Mouse (Mus musculus): ENCODE measurements around the gene A630095N17Rik. TPM values are rescaled to one million over a fixed set of nuclear protein-coding genes. Genes with fewer than 3 reads are reported as not detected.

The A630095N17Rik gene
- total and polyA plus RNA-seq, 3 experiments = 0.30 to 0.74 (median 0.74) TPM

DNA sequence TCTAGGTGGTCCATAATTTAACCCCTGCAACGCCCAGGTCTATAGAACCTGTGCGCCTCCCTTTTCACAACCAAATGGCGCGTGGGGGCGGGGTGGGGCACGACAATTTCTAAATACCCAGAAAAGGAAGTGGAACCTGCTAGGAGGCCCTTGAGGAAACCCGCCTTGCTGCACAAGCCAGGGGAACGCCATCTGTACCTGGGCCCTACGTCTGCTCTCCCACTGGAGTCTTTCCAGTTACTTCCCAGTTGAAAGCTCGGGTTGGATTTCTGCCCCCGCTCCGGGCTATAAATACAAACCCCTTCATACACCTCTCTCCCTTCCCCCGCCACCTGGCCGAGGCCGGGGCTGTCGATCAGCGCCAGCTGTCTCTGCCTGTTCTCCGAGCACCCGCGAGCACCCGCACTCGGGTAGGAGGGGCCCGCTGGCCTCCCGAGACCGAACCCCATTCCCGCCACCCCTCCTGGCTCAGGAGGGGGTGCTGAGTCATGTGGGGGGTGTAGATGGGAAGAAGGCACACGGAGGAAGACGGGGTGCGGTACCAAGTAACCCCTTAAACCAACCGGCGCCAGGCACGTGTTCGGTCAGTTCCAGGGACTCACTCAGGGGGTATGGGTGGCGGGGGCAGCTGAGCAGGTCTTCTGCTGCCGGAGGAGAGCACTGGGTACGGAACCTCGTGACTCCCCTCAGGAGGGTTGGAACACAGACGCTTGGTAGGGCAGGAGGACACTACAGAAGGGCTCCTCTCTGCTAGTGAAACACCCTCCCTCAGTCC is 13.5 kb downstream of the A630095N17Rik start (continued):
- TF ChIP-seq ZKSCAN1 (IDR thresholded peaks at IDR 0.05; ENCODE audit: borderline replicate concordance, low read depth, low read length) (no peak), ELF1 (IDR thresholded peaks at IDR 0.05; ENCODE audit: low read depth, low read length) (peak; percentile 72), SIN3A (IDR thresholded peaks at IDR 0.05; ENCODE audit: low read length) (peak; percentile 88), CHD2 (IDR thresholded peaks at IDR 0.05; ENCODE audit: low read length) (peak; percentile 79)

DNA sequence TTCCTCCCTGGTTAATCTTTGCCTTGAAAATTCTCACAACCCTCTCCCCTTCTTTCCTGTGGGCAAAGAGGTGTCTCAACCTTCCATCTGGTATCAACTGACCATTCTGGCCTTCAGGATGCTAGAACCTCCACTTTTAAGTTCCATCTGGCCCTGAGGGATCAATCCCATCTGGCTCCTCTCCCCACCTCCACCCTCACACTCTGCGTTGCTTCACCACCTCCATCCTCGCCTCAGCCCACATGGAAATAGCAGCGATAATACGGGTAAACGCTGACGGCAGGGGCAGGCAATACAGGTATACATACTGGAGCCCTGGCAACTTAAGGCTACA is 14.0 kb downstream of the A630095N17Rik start:
- Histone ChIP-seq H3K27ac (ENCODE audit: insufficient read depth, low read depth) (peak overlapping the region; percentile 63), H3K79me2 (replicated peaks; ENCODE audit: control insufficient read depth, extremely low read depth, insufficient read depth, poor library complexity, severe bottlenecking) (peaks cover 35% of the 10 kb centered on the region), H3K4me3 (replicated peaks in 1 of 3; ENCODE audit: low read depth in 2 of 3, low read length in 2 of 3, poor library complexity in 1 of 3) (peak overlapping the region; percentile 74 to 94 (median 88)), H3K9ac (ENCODE audit: insufficient read depth, low read depth) (peak overlapping the region; percentile 88), H3K9me3 (replicated peaks; ENCODE audit: low read length) (peaks cover 2% of the 10 kb centered on the region), H3K4me1 (ENCODE audit: control insufficient read depth in 1 of 2, insufficient read depth in 2 of 2) (peaks cover 22 to 65% of the 10 kb centered on the region in 2 experiments), H3K27me3 (replicated peaks) (no peaks in the 10 kb centered on the region), H3K36me3 (replicated peaks in 1 of 2; ENCODE audit: control insufficient read depth in 1 of 2, insufficient read depth in 1 of 2, low read length in 1 of 2) (peaks cover 36 to 48% of the 10 kb centered on the region in 2 experiments), H3K4me2 (ENCODE audit: insufficient read depth, low read depth, poor library complexity, severe bottlenecking) (peak overlapping the region; percentile 86)
- in situ Hi-C loops (cut with MboI; ENCODE audit: low pct_ligation_motif_present, low pct_unique_long_range_greater_than_20kb, low sequenced_read_pairs) = no loop called here
- no peak for DNase-seq (ENCODE audit: extremely low read depth)
- TF ChIP-seq RCOR1 (conservative IDR thresholded peaks at IDR 0.05; ENCODE audit: low read depth, low read length) (no peak), MAX (IDR thresholded peaks at IDR 0.05; ENCODE audit: low read length) (0 out of 2 replicates have a peak, but pooled peaks have one; percentile 3), E2F4 (IDR thresholded peaks at IDR 0.05; ENCODE audit: insufficient replicate concordance, low read depth, low read length) (no peak), CTCF (conservative IDR thresholded peaks at IDR 0.05 in 1 of 2, IDR thresholded peaks at IDR 0.05 in 1 of 2; ENCODE audit: low read depth in 2 of 2, low read length in 2 of 2) (no peak), JUND (conservative IDR thresholded peaks at IDR 0.05; ENCODE audit: low read depth, low read length) (no peak), MXI1 (IDR thresholded peaks at IDR 0.05; ENCODE audit: low read depth, low read length) (no peak), CHD1 (IDR thresholded peaks at IDR 0.05; ENCODE audit: low read depth, low read length) (no peak)
- dilution Hi-C loops (cut with MboI; ENCODE audit: extremely low pct_ligation_motif_present, extremely low pct_unique_long_range_greater_than_20kb, low sequenced_read_pairs) = no loop called here

DNA sequence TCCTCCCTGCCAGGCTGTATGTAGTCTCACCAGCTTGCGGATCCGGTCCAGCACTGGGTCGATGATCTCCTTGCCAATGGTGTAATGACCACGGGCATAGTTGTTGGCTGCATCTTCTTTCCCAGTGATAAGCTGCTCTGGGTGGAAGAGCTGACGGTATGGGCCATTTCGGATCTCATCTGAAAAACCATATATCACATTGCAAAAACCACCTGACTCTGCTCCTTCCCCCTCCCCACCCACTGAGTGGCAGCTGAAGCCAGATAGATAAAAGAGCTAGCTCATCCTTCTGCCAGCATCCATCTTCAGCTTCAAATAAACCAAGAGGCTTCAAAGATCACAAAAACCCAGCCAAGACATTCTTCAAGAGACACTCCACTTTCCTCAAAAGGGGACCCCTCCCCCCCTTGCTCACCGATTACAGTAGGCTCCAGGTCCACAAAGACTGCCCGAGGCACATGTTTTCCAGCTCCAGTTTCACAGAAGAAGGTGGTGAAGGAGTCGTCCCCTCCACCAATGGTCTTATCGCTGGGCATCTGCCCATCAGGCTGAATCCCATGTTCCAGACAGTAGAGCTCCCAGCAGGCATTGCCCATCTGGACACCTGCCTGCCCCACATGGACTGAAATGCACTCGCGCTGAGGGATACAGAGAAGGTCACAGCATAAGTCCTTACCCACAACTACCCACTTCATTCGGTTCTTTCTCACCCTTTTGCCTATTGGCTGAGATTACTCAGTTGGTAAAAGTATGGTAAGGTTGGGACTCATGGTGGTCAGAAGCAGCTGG is 14.9 kb downstream of the A630095N17Rik start:
- Histone ChIP-seq H3K79me2 (replicated peaks; ENCODE audit: control insufficient read depth, extremely low read depth, insufficient read depth, poor library complexity, severe bottlenecking) (peaks cover 35% of the 10 kb centered on the region), H3K9me3 (replicated peaks; ENCODE audit: low read length) (peaks cover 2% of the 10 kb centered on the region), H3K4me3 (replicated peaks in 1 of 3; ENCODE audit: low read depth in 2 of 3, low read length in 2 of 3, poor library complexity in 1 of 3) (peak overlapping the region in 2 of 3 experiments; percentile 88 to 94), H3K36me3 (replicated peaks in 1 of 2; ENCODE audit: control insufficient read depth in 1 of 2, insufficient read depth in 1 of 2, low read length in 1 of 2) (peaks cover 45 to 56% of the 10 kb centered on the region in 2 experiments), H3K4me1 (ENCODE audit: control insufficient read depth in 1 of 2, insufficient read depth in 2 of 2) (peaks cover 19 to 68% of the 10 kb centered on the region in 2 experiments), H3K27ac (ENCODE audit: insufficient read depth, low read depth) (no peak overlapping the region), H3K4me2 (ENCODE audit: insufficient read depth, low read depth, poor library complexity, severe bottlenecking) (peak overlapping the region; percentile 86), H3K27me3 (replicated peaks) (no peaks in the 10 kb centered on the region), H3K9ac (ENCODE audit: insufficient read depth, low read depth) (0 out of 2 replicates have a peak overlapping the region, but pooled peaks have one; percentile 88)
- TF ChIP-seq CHD1 (IDR thresholded peaks at IDR 0.05; ENCODE audit: low read depth, low read length) = no peak
- no peak for TF ChIP-seq RCOR1 (conservative IDR thresholded peaks at IDR 0.05; ENCODE audit: low read depth, low read length)
- no peak for TF ChIP-seq MEF2A (IDR thresholded peaks at IDR 0.05; ENCODE audit: borderline replicate concordance, low read depth, low read length)
- no peak for TF ChIP-seq POLR2A (IDR thresholded peaks at IDR 0.05; ENCODE audit: low read depth, low read length)
- TF ChIP-seq TCF12 (IDR thresholded peaks at IDR 0.05; ENCODE audit: low read depth, low read length) = no peak
- no peak for TF ChIP-seq MAX (IDR thresholded peaks at IDR 0.05; ENCODE audit: low read length)
- no peak for TF ChIP-seq KAT2A (IDR thresholded peaks at IDR 0.05; ENCODE audit: insufficient replicate concordance, low read length)
- in situ Hi-C loops (cut with MboI; ENCODE audit: low pct_ligation_motif_present, low pct_unique_long_range_greater_than_20kb, low sequenced_read_pairs) = no loop called here
- dilution Hi-C loops (cut with MboI; ENCODE audit: extremely low pct_ligation_motif_present, extremely low pct_unique_long_range_greater_than_20kb, low sequenced_read_pairs) = no loop called here
- no peak for DNase-seq (ENCODE audit: extremely low read depth)
